Mouse (Mus musculus) neural tube, embryonic 11.5 days (tissue): ENCODE measurements around the gene Eif4g3. TPM values are rescaled to one million over a fixed set of nuclear protein-coding genes. Genes with fewer than 3 reads are reported as not detected.

ENCODE experiments used
- ATAC-seq: fragments of 200-750 bp; cut with Nextera tagmentation; 2 replicates; pipeline ENCODE4 v1.8.0; 2017; ENCODE audit warnings: moderate number of reproducible peaks, mild to moderate bottlenecking, moderate TSS enrichment, moderate library complexity; ENCODE audit not compliant: insufficient read depth, low FRiP score, low TSS enrichment
- DNase-seq: peaks from one replicate; pipeline ENCODE4 v3.0.0-alpha.2; 2015; ENCODE audit warnings: low spot score
- H3K27ac ChIP-seq: fragments of 300-500 bp; sonication (generic); 2 replicates; pipeline ENCODE4 v1.5.1; 2014; ENCODE audit warnings: low read depth, mild to moderate bottlenecking, low read length
- H3K27me3 ChIP-seq: fragments of 300-500 bp; sonication (generic); 2 replicates; pipeline ENCODE4 v1.6.1; 2014; ENCODE audit warnings: mild to moderate bottlenecking, low read length, mixed read lengths; ENCODE audit not compliant: control insufficient read depth, insufficient read depth
- H3K36me3 ChIP-seq: fragments of 300-500 bp; sonication (generic); 2 replicates; pipeline ENCODE4 v1.6.1; 2014; ENCODE audit warnings: mild to moderate bottlenecking, low read length, moderate library complexity, mixed read lengths; ENCODE audit not compliant: control insufficient read depth, insufficient read depth
- H3K4me1 ChIP-seq: fragments of 300-500 bp; sonication (generic); 2 replicates; pipeline ENCODE4 v1.6.1; 2014; ENCODE audit warnings: low read length, mixed read lengths; ENCODE audit not compliant: control insufficient read depth, insufficient read depth
- H3K4me2 ChIP-seq: fragments of 300-500 bp; sonication (generic); 2 replicates; pipeline ENCODE4 v1.6.1; 2014; ENCODE audit warnings: low read depth, mild to moderate bottlenecking, moderate library complexity
- H3K4me3 ChIP-seq: fragments of 300-500 bp; sonication (generic); 2 replicates; pipeline ENCODE4 v1.5.1; 2014; ENCODE audit warnings: low read depth, low read length
- H3K9ac ChIP-seq: fragments of 300-500 bp; sonication (generic); 2 replicates; pipeline ENCODE4 v1.6.1; 2014; ENCODE audit warnings: mild to moderate bottlenecking, low read length
- H3K9me3 ChIP-seq: fragments of 300-500 bp; sonication (generic); 2 replicates; pipeline ENCODE4 v1.6.1; 2016; ENCODE audit warnings: low read length; ENCODE audit not compliant: control insufficient read depth
- WGBS: fragments of 180-500 bp; shearing (Covaris S2); extraction: QIAGEN DNeasy Blood & Tissue Kit; methylation state at CpG from one replicate; pipeline ENCODE4 v1.1.7; 2014; 5-methylcytosine and 5-hydroxymethylcytosine counted together
- polyA plus RNA-seq: library from polyadenylated mRNA; unstranded; fragments of >200 nt; fragmentation: Nextera tagmentation; extraction: Ambion mirVana; gene quantifications from 2 replicates; pipeline ENCODE4 v1.2.1, GENCODE M21; 2014

The Eif4g3 gene
- polyA plus RNA-seq, 1 experiment from 2014 or later, result 51.0 TPM

GRCm38 (mm10) chr4:138067858-138068257 lies 75.0 kb downstream of the Eif4g3 start:
- Histone ChIP-seq H3K4me1 (no peaks in the 10 kb centered on the region), H3K9ac (no peak overlapping the region), H3K27ac (no peak overlapping the region), H3K4me3 (no peak overlapping the region), H3K36me3 (no peaks in the 10 kb centered on the region), H3K4me2 (no peak overlapping the region), H3K9me3 (no peaks in the 10 kb centered on the region), H3K27me3 (no peaks in the 10 kb centered on the region)
- 94% methylated on average over 3 of the region's 3 CpGs for WGBS
- DNase-seq (no peak), ATAC-seq (no peak)

GRCm38 (mm10) chr4:138068598-138068997 lies 75.8 kb downstream of the Eif4g3 start:
- DNase-seq, result no peak
- no peak overlapping the region for H3K27ac ChIP-seq

GRCm38 (mm10) chr4:138069371-138069770 lies 76.5 kb downstream of the Eif4g3 start:
- Histone ChIP-seq H3K4me1 (no peaks in the 10 kb centered on the region), H3K36me3 (no peaks in the 10 kb centered on the region), H3K4me3 (no peak overlapping the region), H3K9me3 (no peaks in the 10 kb centered on the region), H3K27ac (no peak overlapping the region), H3K4me2 (no peak overlapping the region), H3K9ac (no peak overlapping the region), H3K27me3 (no peaks in the 10 kb centered on the region)
- WGBS, result 91% methylated on average over 4 of the region's 4 CpGs
- ATAC-seq (no peak), DNase-seq (no peak)

More at GRCm38 (mm10) chr4:138068598-138068997, 75.8 kb downstream of the Eif4g3 start:
- Histone ChIP-seq H3K27me3 (no peaks in the 10 kb centered on the region), H3K36me3 (no peaks in the 10 kb centered on the region), H3K4me1 (no peaks in the 10 kb centered on the region), H3K4me2 (no peak overlapping the region), H3K9me3 (no peaks in the 10 kb centered on the region), H3K4me3 (no peak overlapping the region), H3K9ac (no peak overlapping the region)
- ATAC-seq, result no peak
- WGBS, result 80% methylated on average over 2 of the region's 2 CpGs

GRCm38 (mm10) chr4:138071497-138071896 lies 78.7 kb downstream of the Eif4g3 start:
- no peaks in the 10 kb centered on the region for H3K9me3 ChIP-seq
- 74% methylated on average over 6 of the region's 6 CpGs for WGBS
- no peak overlapping the region for H3K4me3 ChIP-seq
- no peaks in the 10 kb centered on the region for H3K36me3 ChIP-seq
- DNase-seq (no peak), ATAC-seq (no peak)
- no peak overlapping the region for H3K9ac ChIP-seq
- no peaks in the 10 kb centered on the region for H3K27me3 ChIP-seq
- H3K27ac ChIP-seq, result no peak overlapping the region
- H3K4me1 ChIP-seq, result no peaks in the 10 kb centered on the region
- no peak overlapping the region for H3K4me2 ChIP-seq

- no peak overlapping the region for H3K4me3 ChIP-seq
- WGBS, result 94% methylated on average over 11 of the region's 11 CpGs
- ATAC-seq (no peak), DNase-seq (no peak)
- H3K9ac ChIP-seq, result no peak overlapping the region
- H3K9me3 ChIP-seq, result no peaks in the 10 kb centered on the region
- no peak overlapping the region for H3K4me2 ChIP-seq
- no peaks in the 10 kb centered on the region for H3K36me3 ChIP-seq
- H3K27me3 ChIP-seq, result no peaks in the 10 kb centered on the region
- no peak overlapping the region for H3K27ac ChIP-seq
- H3K4me1 ChIP-seq, result no peaks in the 10 kb centered on the region
These were observed 80.3 kb downstream of the Eif4g3 start for GRCm38 (mm10) chr4:138073086-138073485.

GRCm38 (mm10) chr4:138073531-138073930 lies 80.7 kb downstream of the Eif4g3 start:
- H3K4me3 ChIP-seq, result no peak overlapping the region
- no peak overlapping the region for H3K9ac ChIP-seq
- no peaks in the 10 kb centered on the region for H3K9me3 ChIP-seq
- H3K36me3 ChIP-seq, result no peaks in the 10 kb centered on the region; the same call in 1 of the 2 replicates
- H3K4me2 ChIP-seq, result no peak overlapping the region
- WGBS, result 89% methylated on average over 7 of the region's 7 CpGs
- H3K27me3 ChIP-seq, result no peaks in the 10 kb centered on the region
- DNase-seq, result no peak
- no peak for ATAC-seq
- no peaks in the 10 kb centered on the region for H3K4me1 ChIP-seq
- H3K27ac ChIP-seq, result no peak overlapping the region

GRCm38 (mm10) chr4:138074896-138075584 lies 82.2 kb downstream of the Eif4g3 start:
- no peak overlapping the region for H3K27ac ChIP-seq
- no peaks in the 10 kb centered on the region for H3K4me1 ChIP-seq
- 71% methylated on average over 6 of the region's 6 CpGs for WGBS
- DNase-seq (no peak), ATAC-seq (no peak)
- H3K9ac ChIP-seq, result no peak overlapping the region
- no peak overlapping the region for H3K4me2 ChIP-seq
- no peaks in the 10 kb centered on the region for H3K9me3 ChIP-seq
- H3K4me3 ChIP-seq, result no peak overlapping the region
- H3K36me3 ChIP-seq, result no peaks in the 10 kb centered on the region; the same call in 1 of the 2 replicates
- no peaks in the 10 kb centered on the region for H3K27me3 ChIP-seq

GRCm38 (mm10) chr4:138077663-138078295 lies 85.0 kb downstream of the Eif4g3 start:
- Histone ChIP-seq H3K4me3 (no peak overlapping the region), H3K9me3 (no peaks in the 10 kb centered on the region), H3K4me1 (no peaks in the 10 kb centered on the region), H3K4me2 (no peak overlapping the region), H3K9ac (no peak overlapping the region), H3K36me3 (no peaks in the 10 kb centered on the region; the same call in 1 of the 2 replicates), H3K27me3 (no peaks in the 10 kb centered on the region), H3K27ac (no peak overlapping the region)
- ATAC-seq, result no peak
- 93% methylated on average over 3 of the region's 3 CpGs for WGBS
- DNase-seq, result no peak

GRCm38 (mm10) chr4:138079234-138079633 lies 86.4 kb downstream of the Eif4g3 start:
- no peak overlapping the region for H3K4me3 ChIP-seq
- H3K27ac ChIP-seq, result no peak overlapping the region
- no peak for ATAC-seq
- H3K27me3 ChIP-seq, result no peaks in the 10 kb centered on the region
- H3K9ac ChIP-seq, result no peak overlapping the region
- no peak for DNase-seq
- H3K36me3 ChIP-seq, result no peaks in the 10 kb centered on the region; the same call in 1 of the 2 replicates
- no peaks in the 10 kb centered on the region for H3K9me3 ChIP-seq
- WGBS, result 96% methylated on average over 5 of the region's 5 CpGs
- no peaks in the 10 kb centered on the region for H3K4me1 ChIP-seq
- H3K4me2 ChIP-seq, result no peak overlapping the region
